Mouse (Mus musculus) adrenal gland, adult 8-10 months (tissue): Measurements from ENCODE around the gene Fut2. TPM values are rescaled to one million over a fixed set of nuclear protein-coding genes. Genes with fewer than 3 reads are reported as not detected.

Experiments
- total RNA-seq, 4 experiments: library from RNA; stranded (reverse); gene quantifications; 2 replicates each; pipeline ENCODE4 v1.2.4; 2022

Fut2 gene
- total RNA-seq, 4 experiments from 2014 or later = 0.11 to 0.18 TPM; not detected in 2

Other genes with a start within 250 kb of the Fut2 start
- not detected for gene Lhb, start 245.6 kb downstream of the Fut2 start, total RNA-seq
- gene Gys1, start 231.6 kb downstream of the Fut2 start, total RNA-seq = 10 to 100 TPM; 28.5 to 33.9 (median 29.8) TPM
- 10 to 100 TPM; 36.8 to 43.8 (median 38.8) TPM for gene Ruvbl2, start 228.3 kb downstream of the Fut2 start, total RNA-seq
- gene Ftl1, start 206.5 kb downstream of the Fut2 start, total RNA-seq = 1,000 to 10,000 TPM; 1,223 to 1,354 (median 1,306) TPM
- 100 to 1,000 TPM in 1 of 4 experiments, 10 to 100 TPM in 3; 71.7 to 105 (median 89.1) TPM for gene Bax, start 199.5 kb downstream of the Fut2 start, total RNA-seq
- 1 to 10 TPM in 2 of 4 experiments, under 1 TPM in 2; 0.20 to 2.5 (median 0.94) TPM for gene Tulp2, start 184.5 kb downstream of the Fut2 start, total RNA-seq
- 10 to 100 TPM; 38.9 to 41.2 (median 40.2) TPM for gene Gm45808, start 179.6 kb downstream of the Fut2 start, total RNA-seq
- 10 to 100 TPM; 65.1 to 80.0 (median 69.2) TPM for gene Dhdh, start 177.6 kb downstream of the Fut2 start, total RNA-seq
- gene Nucb1, start 156.0 kb downstream of the Fut2 start, total RNA-seq = 100 to 1,000 TPM; 291 to 305 (median 294) TPM
- 10 to 100 TPM; 29.2 to 62.8 (median 45.0) TPM for gene Ppp1r15a, start 140.1 kb downstream of the Fut2 start, total RNA-seq
- 1 to 10 TPM; 3.1 to 6.9 (median 4.3) TPM for gene Plekha4, start 140.1 kb downstream of the Fut2 start, total RNA-seq
- 1 to 10 TPM in 2 of 4 experiments, under 1 TPM in 1, not detected in 1; 0.99 to 2.6 (median 2.1) TPM for gene Hsd17b14, start 111.5 kb downstream of the Fut2 start, total RNA-seq
- gene Bcat2, start 96.2 kb downstream of the Fut2 start, total RNA-seq = 100 to 1,000 TPM; 191 to 306 (median 245) TPM
- not detected for gene Fgf21, start 50.9 kb downstream of the Fut2 start, total RNA-seq
- not detected for gene Fut1, start 49.1 kb downstream of the Fut2 start, total RNA-seq
- gene Izumo1, start 44.6 kb downstream of the Fut2 start, total RNA-seq = under 1 TPM; 0.14 to 0.68 (median 0.38) TPM
- 10 to 100 TPM; 15.5 to 30.2 (median 21.4) TPM for gene Rasip1, start 38.9 kb downstream of the Fut2 start, total RNA-seq
- 10 to 100 TPM in 1 of 4 experiments, 1 to 10 TPM in 3; 2.4 to 14.9 (median 3.6) TPM for gene Mamstr, start 26.4 kb downstream of the Fut2 start, total RNA-seq
- under 1 TPM in 3 of 4 experiments, not detected in 1; 0.21 to 0.68 (median 0.32) TPM for gene Ntn5, start 17.6 kb upstream of the Fut2 start, total RNA-seq
- gene Sec1, start 28.0 kb upstream of the Fut2 start, total RNA-seq = under 1 TPM; 0.15 to 0.59 (median 0.30) TPM
- gene Car11, start 33.4 kb upstream of the Fut2 start, total RNA-seq = 10 to 100 TPM; 11.5 to 28.2 (median 18.9) TPM
- gene Dbp, start 38.7 kb upstream of the Fut2 start, total RNA-seq = 100 to 1,000 TPM; 254 to 411 (median 333) TPM
- 1,000 to 10,000 TPM; 1,011 to 1,224 (median 1,104) TPM for gene Rpl18, start 49.1 kb upstream of the Fut2 start, total RNA-seq
- 10 to 100 TPM; 36.9 to 40.2 (median 39.3) TPM for gene Sphk2, start 51.6 kb upstream of the Fut2 start, total RNA-seq
- 1 to 10 TPM in 1 of 4 experiments, under 1 TPM in 3; 0.29 to 2.1 (median 0.66) TPM for gene Fam83e, start 54.8 kb upstream of the Fut2 start, total RNA-seq
- gene Spaca4, start 59.4 kb upstream of the Fut2 start, total RNA-seq = not detected
- 10 to 100 TPM in 3 of 4 experiments, 1 to 10 TPM in 1; 8.9 to 24.9 (median 15.5) TPM for gene Lmtk3, start 117.3 kb upstream of the Fut2 start, total RNA-seq
- 1 to 10 TPM in 2 of 4 experiments, under 1 TPM in 2; 0.52 to 4.5 (median 1.8) TPM for gene Sult2b1, start 118.3 kb upstream of the Fut2 start, total RNA-seq
- gene Cyth2, start 148.2 kb upstream of the Fut2 start, total RNA-seq = 100 to 1,000 TPM; 112 to 140 (median 122) TPM
- under 1 TPM; 0.17 to 0.65 (median 0.36) TPM for gene Kcnj14, start 158.4 kb upstream of the Fut2 start, total RNA-seq
- gene Grwd1, start 164.6 kb upstream of the Fut2 start, total RNA-seq = 10 to 100 TPM; 24.8 to 31.5 (median 30.0) TPM
- gene Kdelr1, start 206.4 kb upstream of the Fut2 start, total RNA-seq = 100 to 1,000 TPM; 127 to 158 (median 151) TPM
- gene Grin2d, start 212.0 kb upstream of the Fut2 start, total RNA-seq = 1 to 10 TPM in 3 of 4 experiments, under 1 TPM in 1; 0.78 to 1.4 (median 1.2) TPM
- under 1 TPM in 1 of 4 experiments, not detected in 3; 0.78 TPM for gene Syngr4, start 230.3 kb upstream of the Fut2 start, total RNA-seq
- gene Tmem143, start 230.5 kb upstream of the Fut2 start, total RNA-seq = 10 to 100 TPM; 36.3 to 60.3 (median 52.9) TPM